ENCODE assay signal across 14 mouse cellular contexts in the genomic region with DNA sequence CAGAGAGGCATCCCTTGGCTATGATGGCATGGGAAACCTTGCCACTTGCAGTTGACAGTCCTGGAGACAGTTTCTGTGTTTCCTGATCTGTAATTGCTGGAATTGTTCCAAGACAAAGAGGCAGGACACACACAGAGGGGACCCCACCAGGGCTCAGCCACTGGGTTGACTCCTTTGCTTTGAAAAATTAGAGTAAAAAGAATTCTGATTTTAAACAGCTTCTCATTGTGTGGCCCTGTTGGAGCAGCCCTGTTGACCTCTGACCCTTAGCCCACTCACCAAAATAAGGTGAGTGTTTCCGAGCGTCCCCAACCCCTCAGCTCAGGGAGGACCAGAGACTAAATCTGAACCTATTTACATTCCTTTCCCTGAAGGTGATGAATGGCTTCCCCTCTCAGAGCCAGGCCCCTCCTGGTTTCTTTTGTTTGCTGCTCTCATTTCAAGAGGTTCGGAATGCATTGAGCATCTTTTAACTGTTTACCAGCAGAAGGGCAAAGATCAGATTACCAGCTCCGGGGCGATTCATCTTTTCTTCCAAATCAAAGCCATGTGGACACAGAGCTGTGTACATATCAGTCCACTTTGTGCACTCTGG.
A peak's percentile ranks its signal among the peaks of the same experiment; 100 is the strongest.
DNase-seq lines count a peak whose midpoint lies in the region; ATAC-seq lines count a peak whose summit lies in the region.
"Had no signal": no experiment of that assay in that cellular context is flagged by ENCODE, and none has a peak within 500 bp of the region (broad histone marks: within the 10 kb centered on the region; RNA-seq: fewer than 3 reads in every experiment).

No protein-coding gene starts in this region.

- no peaks in the 10 kb centered on the region for H3K27me3 ChIP-seq in heart, embryonic 13.5 days (replicated peaks)
- no peaks in the 10 kb centered on the region; the same call in 1 of the 2 replicates for H3K27me3 ChIP-seq in midbrain, embryonic 10.5 days (ENCODE audit: low read depth, poor library complexity, severe bottlenecking)
- H3K27me3 ChIP-seq in midbrain, embryonic 13.5 days: no peaks in the 10 kb centered on the region
- H3K27me3 ChIP-seq in neural tube, embryonic 11.5 days (ENCODE audit: control insufficient read depth, insufficient read depth, low read length): no peaks in the 10 kb centered on the region
- H3K27me3 ChIP-seq: forebrain, embryonic 12.5 days; liver, embryonic 12.5 days had no signal

- H3K9ac ChIP-seq in heart, embryonic 13.5 days: 0 out of 2 replicates have a peak overlapping the region, but pooled peaks have one; percentile 2
- no peak overlapping the region for H3K9ac ChIP-seq in midbrain, embryonic 13.5 days (replicated peaks)
- H3K9ac ChIP-seq in neural tube, embryonic 11.5 days (ENCODE audit: low read length): no peak overlapping the region
- H3K9ac ChIP-seq: forebrain, embryonic 12.5 days; liver, embryonic 12.5 days had no signal

- intact Hi-C loops in heart, postnatal 36 days (cut with DNase I): no loop called here

- H3K4me3 ChIP-seq in heart, embryonic 13.5 days: no peak overlapping the region
- H3K4me3 ChIP-seq in midbrain, embryonic 10.5 days: no peak overlapping the region
- H3K4me3 ChIP-seq in midbrain, embryonic 13.5 days (replicated peaks): no peak overlapping the region
- no peak overlapping the region for H3K4me3 ChIP-seq in neural tube, embryonic 11.5 days (ENCODE audit: low read depth, low read length)
- H3K4me3 ChIP-seq: forebrain, embryonic 12.5 days; liver, embryonic 12.5 days had no signal

- H3K4me2 ChIP-seq in heart, embryonic 13.5 days: no peak overlapping the region
- H3K4me2 ChIP-seq in midbrain, embryonic 13.5 days (replicated peaks): no peak overlapping the region
- no peak overlapping the region for H3K4me2 ChIP-seq in neural tube, embryonic 11.5 days (ENCODE audit: low read depth)
- H3K4me2 ChIP-seq: forebrain, embryonic 12.5 days; liver, embryonic 12.5 days had no signal

- WGBS in heart, embryonic 13.5 days: 29% methylated on average over 5 of the region's 5 CpGs
- WGBS in midbrain, embryonic 10.5 days: 6% methylated on average over 5 of the region's 5 CpGs
- 7% methylated on average over 5 of the region's 5 CpGs for WGBS in midbrain, embryonic 13.5 days
- WGBS in neural tube, embryonic 11.5 days: 5% methylated on average over 5 of the region's 5 CpGs

- H3K4me1 ChIP-seq in heart, embryonic 13.5 days: peaks cover 21% of the 10 kb centered on the region
- peaks cover 10% of the 10 kb centered on the region for H3K4me1 ChIP-seq in midbrain, embryonic 10.5 days
- H3K4me1 ChIP-seq in midbrain, embryonic 13.5 days (replicated peaks): peaks cover 4% of the 10 kb centered on the region; the same call in 1 of the 2 replicates
- peaks cover 7% of the 10 kb centered on the region; the same call in 1 of the 2 replicates for H3K4me1 ChIP-seq in neural tube, embryonic 11.5 days (ENCODE audit: control insufficient read depth, insufficient read depth, low read length)
- H3K4me1 ChIP-seq: liver, embryonic 12.5 days had no signal

- no peaks in the 10 kb centered on the region for H3K9me3 ChIP-seq in heart, embryonic 13.5 days
- no peaks in the 10 kb centered on the region for H3K9me3 ChIP-seq in midbrain, embryonic 10.5 days (replicated peaks)
- no peaks in the 10 kb centered on the region for H3K9me3 ChIP-seq in midbrain, embryonic 13.5 days
- H3K9me3 ChIP-seq in neural tube, embryonic 11.5 days (ENCODE audit: control insufficient read depth, low read length): no peaks in the 10 kb centered on the region
- H3K9me3 ChIP-seq: forebrain, embryonic 12.5 days; liver, embryonic 12.5 days had no signal

- ATAC-seq in heart, embryonic 13.5 days (ENCODE audit: extremely low read depth, insufficient number of reproducible peaks, low FRiP score, low TSS enrichment): no peak
- ATAC-seq in midbrain, embryonic 13.5 days: no peak
- no peak for ATAC-seq in neural tube, embryonic 11.5 days (ENCODE audit: insufficient read depth, low FRiP score, low TSS enrichment)
- ATAC-seq in granulocyte monocyte progenitor cell, adult 5-6 weeks (replicated peaks; ENCODE audit: poor library complexity, severe bottlenecking): no peak
- ATAC-seq: liver, embryonic 12.5 days had no signal

- H3K27ac ChIP-seq in heart, embryonic 13.5 days (replicated peaks): no peak overlapping the region
- H3K27ac ChIP-seq in midbrain, embryonic 10.5 days (replicated peaks): no peak overlapping the region; the same call in 1 of the 2 replicates
- H3K27ac ChIP-seq in midbrain, embryonic 13.5 days: no peak overlapping the region
- no peak overlapping the region for H3K27ac ChIP-seq in neural tube, embryonic 11.5 days (ENCODE audit: low read depth, low read length)
- H3K27ac ChIP-seq: forebrain, embryonic 12.5 days; liver, embryonic 12.5 days had no signal

- H3K36me3 ChIP-seq in heart, embryonic 13.5 days: no peaks in the 10 kb centered on the region
- no peaks in the 10 kb centered on the region for H3K36me3 ChIP-seq in midbrain, embryonic 10.5 days
- no peaks in the 10 kb centered on the region for H3K36me3 ChIP-seq in midbrain, embryonic 13.5 days
- H3K36me3 ChIP-seq in neural tube, embryonic 11.5 days (ENCODE audit: control insufficient read depth, insufficient read depth, low read length): no peaks in the 10 kb centered on the region
- H3K36me3 ChIP-seq: forebrain, embryonic 12.5 days; liver, embryonic 12.5 days had no signal

- DNase-seq in heart, postnatal 36 days: no peak
- peak; percentile 29 for DNase-seq in midbrain, embryonic 10.5 days (ENCODE audit: low spot score)
- peak; percentile 67 for DNase-seq in embryo, embryonic 11 days
- peak; percentile 49 for DNase-seq in neural tube, embryonic 11.5 days (ENCODE audit: low spot score)
- no peak for DNase-seq in adrenal gland, adult (ENCODE audit: inconsistent age in 2 of 2, low spot score in 1 of 2)
- DNase-seq: adrenal gland, postnatal 10 days; heart, postnatal 4 days; kidney, postnatal 36 days; thymus, postnatal 25 days had no signal

Comparison
In these comparisons a context has a peak if more than half of its experiments do, and no peak if none do; other contexts are left out.
1. DNase-seq: peak in midbrain, embryonic 10.5 days (single experiment), embryo, embryonic 11 days (single experiment) and neural tube, embryonic 11.5 days (single experiment); none in heart, postnatal 36 days (0 of 2) and adrenal gland, adult (0 of 2).